Mouse (Mus musculus): Measurements from ENCODE around the gene Gm6358. TPM values are rescaled to one million over a fixed set of nuclear protein-coding genes. Genes with fewer than 3 reads are reported as not detected.
"Not testable (repeated sequence)": the region's sequence is repeated elsewhere in the genome, so short reads cannot be mapped to it uniquely, and the experiment has no call there.

Gene Gm6358
- polyA plus RNA-seq (2015; fragmentation: Nextera tagmentation; extraction: Ambion mirVana): not detected in 2 replicates

GRCm38 (mm10) chr16:89140551-89140950 lies at the start of gene Gm6358:
Gene Gm6358 (plus strand): TSS chr16:89140851.
- H3K9me3 ChIP-seq (replicated peaks; ENCODE audit: control insufficient read depth, low read length): no peaks in the 10 kb centered on the region
- no peak within 1 kb of the TSS for H3K9ac ChIP-seq (ENCODE audit: low read length)
- 97% methylated on average over 1 of the region's 1 CpGs for WGBS
- no peak within 1 kb of the TSS for H3K4me3 ChIP-seq (ENCODE audit: low read length)
- no peak within 1 kb of the TSS for H3K4me2 ChIP-seq (ENCODE audit: low read depth, low read length)
- H3K27ac ChIP-seq (ENCODE audit: low read length): no peak within 1 kb of the TSS
- no peaks in the 10 kb centered on the region for H3K27me3 ChIP-seq (ENCODE audit: control insufficient read depth, insufficient read depth, low read length)
- no peak for ATAC-seq (replicated peaks; ENCODE audit: extremely low read depth, insufficient read depth, low FRiP score)
- no peaks in the 10 kb centered on the region for H3K36me3 ChIP-seq (ENCODE audit: control insufficient read depth, insufficient read depth)
- H3K4me1 ChIP-seq (ENCODE audit: control insufficient read depth, insufficient read depth, low read length): no peaks in the 10 kb centered on the region

GRCm38 (mm10) chr16:89150786-89151185 lies 10.1 kb downstream of the Gm6358 start, which contains the start of gene Gm10061:
Gene Gm10061 (plus strand): TSS chr16:89151086.
- H3K9ac ChIP-seq (ENCODE audit: low read length): no peak within 1 kb of the TSS
- H3K4me2 ChIP-seq (ENCODE audit: low read depth, low read length): no peak within 1 kb of the TSS
- H3K9me3 ChIP-seq (replicated peaks; ENCODE audit: control insufficient read depth, low read length): 0 out of 2 replicates have a peak, but pooled peaks cover 4% of the 10 kb centered on the region
- H3K27ac ChIP-seq (ENCODE audit: low read length): no peak within 1 kb of the TSS
- 88% methylated on average over 1 of the region's 1 CpGs for WGBS
- no peaks in the 10 kb centered on the region for H3K27me3 ChIP-seq (ENCODE audit: control insufficient read depth, insufficient read depth, low read length)
- no peak within 1 kb of the TSS for H3K4me3 ChIP-seq (ENCODE audit: low read length)
- H3K4me1 ChIP-seq (ENCODE audit: control insufficient read depth, insufficient read depth, low read length): no peaks in the 10 kb centered on the region
- no peak for ATAC-seq (replicated peaks; ENCODE audit: extremely low read depth, insufficient read depth, low FRiP score)
- no peaks in the 10 kb centered on the region for H3K36me3 ChIP-seq (ENCODE audit: control insufficient read depth, insufficient read depth)

- Histone ChIP-seq H3K4me3 (ENCODE audit: low read length) (no peak within 1 kb of the TSS), H3K9ac (ENCODE audit: low read length) (no peak within 1 kb of the TSS), H3K9me3 (replicated peaks; ENCODE audit: control insufficient read depth, low read length) (peaks cover 2% of the 10 kb centered on the region; the same call in 1 of the 2 replicates), H3K27me3 (ENCODE audit: control insufficient read depth, insufficient read depth, low read length) (no peaks in the 10 kb centered on the region), H3K4me1 (ENCODE audit: control insufficient read depth, insufficient read depth, low read length) (no peaks in the 10 kb centered on the region), H3K4me2 (ENCODE audit: low read depth, low read length) (no peak within 1 kb of the TSS), H3K27ac (ENCODE audit: low read length) (no peak within 1 kb of the TSS), H3K36me3 (ENCODE audit: control insufficient read depth, insufficient read depth) (no peaks in the 10 kb centered on the region)
- 77% methylated on average over 4 of the region's 4 CpGs for WGBS
- ATAC-seq (replicated peaks; ENCODE audit: extremely low read depth, insufficient read depth, low FRiP score): no peak
Measured at GRCm38 (mm10) chr16:89157652-89158051, 17.0 kb downstream of the Gm6358 start, which contains the start of gene Gm9789. Gene Gm9789 (plus strand): TSS chr16:89157952.

GRCm38 (mm10) chr16:89169190-89169589 lies 28.5 kb downstream of the Gm6358 start, which contains the start of gene Gm7735:
Gene Gm7735 (plus strand): TSS chr16:89169490.
- not testable (repeated sequence) for H3K4me3 ChIP-seq (ENCODE audit: low read length); H3K9ac ChIP-seq (ENCODE audit: low read length); H3K27me3 ChIP-seq (ENCODE audit: control insufficient read depth, insufficient read depth, low read length)

GRCm38 (mm10) chr16:89174435-89174834 lies 33.8 kb downstream of the Gm6358 start, which contains the start of gene 1110057P08Rik:
Gene 1110057P08Rik (plus strand): TSS chr16:89174735.
- Histone ChIP-seq H3K36me3 (ENCODE audit: control insufficient read depth, insufficient read depth) (no peaks in the 10 kb centered on the region), H3K9me3 (replicated peaks; ENCODE audit: control insufficient read depth, low read length) (no peaks in the 10 kb centered on the region), H3K9ac (ENCODE audit: low read length) (no peak within 1 kb of the TSS), H3K27ac (ENCODE audit: low read length) (no peak within 1 kb of the TSS), H3K4me1 (ENCODE audit: control insufficient read depth, insufficient read depth, low read length) (no peaks in the 10 kb centered on the region), H3K4me2 (ENCODE audit: low read depth, low read length) (no peak within 1 kb of the TSS), H3K27me3 (ENCODE audit: control insufficient read depth, insufficient read depth, low read length) (no peaks in the 10 kb centered on the region), H3K4me3 (ENCODE audit: low read length) (no peak within 1 kb of the TSS)
- ATAC-seq (replicated peaks; ENCODE audit: extremely low read depth, insufficient read depth, low FRiP score): no peak
- 62% methylated on average over 2 of the region's 2 CpGs for WGBS

More at GRCm38 (mm10) chr16:89169190-89169589, 28.5 kb downstream of the Gm6358 start, which contains the start of gene Gm7735:
- H3K4me1 ChIP-seq (ENCODE audit: control insufficient read depth, insufficient read depth, low read length); H3K9me3 ChIP-seq (replicated peaks; ENCODE audit: control insufficient read depth, low read length); H3K36me3 ChIP-seq (ENCODE audit: control insufficient read depth, insufficient read depth); H3K4me2 ChIP-seq (ENCODE audit: low read depth, low read length); ATAC-seq (replicated peaks; ENCODE audit: extremely low read depth, insufficient read depth, low FRiP score); H3K27ac ChIP-seq (ENCODE audit: low read length): not testable (repeated sequence)

- no peaks in the 10 kb centered on the region for H3K27me3 ChIP-seq (ENCODE audit: control insufficient read depth, insufficient read depth, low read length)
- no peak overlapping the region for H3K4me2 ChIP-seq (ENCODE audit: low read depth, low read length)
- no peak overlapping the region for H3K27ac ChIP-seq (ENCODE audit: low read length)
- H3K4me3 ChIP-seq (ENCODE audit: low read length): no peak overlapping the region
- no peak for ATAC-seq (replicated peaks; ENCODE audit: extremely low read depth, insufficient read depth, low FRiP score)
- WGBS: 73% methylated on average over 4 of the region's 4 CpGs
- no peak overlapping the region for H3K9ac ChIP-seq (ENCODE audit: low read length)
- H3K36me3 ChIP-seq (ENCODE audit: control insufficient read depth, insufficient read depth): no peaks in the 10 kb centered on the region
- no peaks in the 10 kb centered on the region for H3K4me1 ChIP-seq (ENCODE audit: control insufficient read depth, insufficient read depth, low read length)
- H3K9me3 ChIP-seq (replicated peaks; ENCODE audit: control insufficient read depth, low read length): no peaks in the 10 kb centered on the region
Measured at GRCm38 (mm10) chr16:89188621-89189020, 48.0 kb downstream of the Gm6358 start.

Other genes starting within 250 kb of the Gm6358 start
- gene Krtap19-5, start 244.4 kb upstream of the Gm6358 start, polyA plus RNA-seq (2015; fragmentation: Nextera tagmentation; extraction: Ambion mirVana): not detected in 2 replicates
- not detected in 2 replicates for gene Krtap19-9b, start 208.6 kb upstream of the Gm6358 start, polyA plus RNA-seq (2015; fragmentation: Nextera tagmentation; extraction: Ambion mirVana)
- not detected in 2 replicates for gene Krtap16-3, start 178.0 kb upstream of the Gm6358 start, polyA plus RNA-seq (2015; fragmentation: Nextera tagmentation; extraction: Ambion mirVana)
- not detected in 2 replicates for gene Krtap22-2, start 130.1 kb upstream of the Gm6358 start, polyA plus RNA-seq (2015; fragmentation: Nextera tagmentation; extraction: Ambion mirVana)
- not detected in 2 replicates for gene Gm10229, start 125.6 kb upstream of the Gm6358 start, polyA plus RNA-seq (2015; fragmentation: Nextera tagmentation; extraction: Ambion mirVana)
- not detected in 2 replicates for gene Krtap6-1, start 109.2 kb upstream of the Gm6358 start, polyA plus RNA-seq (2015; fragmentation: Nextera tagmentation; extraction: Ambion mirVana)
- gene Gm10228, start 99.4 kb upstream of the Gm6358 start, polyA plus RNA-seq (2015; fragmentation: Nextera tagmentation; extraction: Ambion mirVana): not detected in 2 replicates
- gene Krtap6-5, start 93.0 kb upstream of the Gm6358 start, polyA plus RNA-seq (2015; fragmentation: Nextera tagmentation; extraction: Ambion mirVana): not detected in 2 replicates
- not detected in 2 replicates for gene 1110025L11Rik, start 76.8 kb upstream of the Gm6358 start, polyA plus RNA-seq (2015; fragmentation: Nextera tagmentation; extraction: Ambion mirVana)
- gene Krtap6-3, start 56.8 kb upstream of the Gm6358 start, polyA plus RNA-seq (2015; fragmentation: Nextera tagmentation; extraction: Ambion mirVana): not detected in 2 replicates
- not detected in 2 replicates for gene Gm10061, start 10.2 kb downstream of the Gm6358 start, polyA plus RNA-seq (2015; fragmentation: Nextera tagmentation; extraction: Ambion mirVana)
- not detected in 2 replicates for gene Gm9789, start 17.1 kb downstream of the Gm6358 start, polyA plus RNA-seq (2015; fragmentation: Nextera tagmentation; extraction: Ambion mirVana)
- not detected in 2 replicates for gene Gm7735, start 28.6 kb downstream of the Gm6358 start, polyA plus RNA-seq (2015; fragmentation: Nextera tagmentation; extraction: Ambion mirVana)
- not detected in 2 replicates for gene 1110057P08Rik, start 33.9 kb downstream of the Gm6358 start, polyA plus RNA-seq (2015; fragmentation: Nextera tagmentation; extraction: Ambion mirVana)
- gene Krtap20-2, start 65.0 kb downstream of the Gm6358 start, polyA plus RNA-seq (2015; fragmentation: Nextera tagmentation; extraction: Ambion mirVana): not detected in 2 replicates

Measured in heart, embryonic 16.5 days (tissue).